Mouse (Mus musculus): ENCODE measurements around the gene Psd4.

- TF ChIP-seq GATA1 (IDR thresholded peaks at IDR 0.05; ENCODE audit: borderline replicate concordance, low read length) = no peak
- TF ChIP-seq FLI1 (IDR thresholded peaks at IDR 0.05; ENCODE audit: low read length) = no peak
These were observed 41.8 kb downstream of the Psd4 start for GRCm38 (mm10) chr2:24409166-24409565.

Data from megakaryocyte, embryonic 14.5 days (primary cell).